Mouse (Mus musculus): ENCODE data around the gene Gp1ba.

The Gp1ba gene

GRCm38 (mm10) chr11:70670483-70670882 is 31.6 kb downstream of the Gp1ba start:
- no peak for DNase-seq (ENCODE audit: low spot score)

GRCm38 (mm10) chr11:70671333-70672047 is 32.6 kb downstream of the Gp1ba start:
- DNase-seq (ENCODE audit: low spot score) = no peak

GRCm38 (mm10) chr11:70674014-70674413 is 35.1 kb downstream of the Gp1ba start:
- no peak for DNase-seq (ENCODE audit: low spot score)

- no peak for DNase-seq (ENCODE audit: low spot score)
These were observed 35.6 kb downstream of the Gp1ba start for GRCm38 (mm10) chr11:70674501-70674900.

- no peak for DNase-seq (ENCODE audit: low spot score)
These were observed 39.2 kb downstream of the Gp1ba start for GRCm38 (mm10) chr11:70678092-70678491.

- DNase-seq (ENCODE audit: low spot score) = no peak
These were observed 39.7 kb downstream of the Gp1ba start for GRCm38 (mm10) chr11:70678576-70678975.

GRCm38 (mm10) chr11:70679361-70679760 is 40.4 kb downstream of the Gp1ba start:
- DNase-seq (ENCODE audit: low spot score) = no peak

- no peak for DNase-seq (ENCODE audit: low spot score)
These were observed 41.0 kb downstream of the Gp1ba start for GRCm38 (mm10) chr11:70679894-70680293.

GRCm38 (mm10) chr11:70681170-70681569 is 42.2 kb downstream of the Gp1ba start:
- DNase-seq (ENCODE audit: low spot score) = no peak

- DNase-seq (ENCODE audit: low spot score) = peak; percentile 40
These were observed 43.1 kb downstream of the Gp1ba start for GRCm38 (mm10) chr11:70681897-70682581.

- DNase-seq (ENCODE audit: low spot score) = no peak
These were observed 44.7 kb downstream of the Gp1ba start for GRCm38 (mm10) chr11:70683640-70684039.

GRCm38 (mm10) chr11:70686901-70687566 is 48.1 kb downstream of the Gp1ba start:
- no peak for DNase-seq (ENCODE audit: low spot score)

GRCm38 (mm10) chr11:70687601-70688199 is 48.8 kb downstream of the Gp1ba start, which contains the start of gene Camta2:
TSS of gene Camta2 (minus strand) at chr11:70688105.
- peak; percentile 79 for DNase-seq (ENCODE audit: low spot score)

GRCm38 (mm10) chr11:70688372-70688771 is 49.5 kb downstream of the Gp1ba start:
- no peak for DNase-seq (ENCODE audit: low spot score)

GRCm38 (mm10) chr11:70689578-70689977 is 50.7 kb downstream of the Gp1ba start:
- no peak for DNase-seq (ENCODE audit: low spot score)

Data from T-cell, adult 2 months (primary cell).